Mouse (Mus musculus): ENCODE results near the gene Gas2l3. TPM values are rescaled to one million over a fixed set of nuclear protein-coding genes. Genes with fewer than 3 reads are reported as not detected.

Gene Gas2l3
- total RNA-seq (2017) = 0.47 and 1.4 TPM in 2 replicates

GRCm38 (mm10) chr10:89443623-89444151 lies at the start of gene Gas2l3:
Gas2l3 (minus strand) TSS chr10:89443967.
- peak; percentile 81 for ATAC-seq (ENCODE audit: extremely low read depth, insufficient number of reproducible peaks, low FRiP score, poor library complexity, severe bottlenecking)

GRCm38 (mm10) chr10:89491321-89491720 lies 47.6 kb upstream of the Gas2l3 start:
- no peak for ATAC-seq (ENCODE audit: extremely low read depth, insufficient number of reproducible peaks, low FRiP score, poor library complexity, severe bottlenecking)

GRCm38 (mm10) chr10:89490250-89490649 lies 46.5 kb upstream of the Gas2l3 start:
- no peak for ATAC-seq (ENCODE audit: extremely low read depth, insufficient number of reproducible peaks, low FRiP score, poor library complexity, severe bottlenecking)

- ATAC-seq (ENCODE audit: extremely low read depth, insufficient number of reproducible peaks, low FRiP score, poor library complexity, severe bottlenecking) = no peak
Observed at GRCm38 (mm10) chr10:89489459-89489858, 45.7 kb upstream of the Gas2l3 start.

- no peak for ATAC-seq (ENCODE audit: extremely low read depth, insufficient number of reproducible peaks, low FRiP score, poor library complexity, severe bottlenecking)
Observed at GRCm38 (mm10) chr10:89486995-89487742, 43.4 kb upstream of the Gas2l3 start.

- no peak for ATAC-seq (ENCODE audit: extremely low read depth, insufficient number of reproducible peaks, low FRiP score, poor library complexity, severe bottlenecking)
Observed at GRCm38 (mm10) chr10:89484907-89485306, 41.1 kb upstream of the Gas2l3 start.

GRCm38 (mm10) chr10:89483812-89484602 lies 40.2 kb upstream of the Gas2l3 start:
- ATAC-seq (ENCODE audit: extremely low read depth, insufficient number of reproducible peaks, low FRiP score, poor library complexity, severe bottlenecking) = no peak

DNA sequence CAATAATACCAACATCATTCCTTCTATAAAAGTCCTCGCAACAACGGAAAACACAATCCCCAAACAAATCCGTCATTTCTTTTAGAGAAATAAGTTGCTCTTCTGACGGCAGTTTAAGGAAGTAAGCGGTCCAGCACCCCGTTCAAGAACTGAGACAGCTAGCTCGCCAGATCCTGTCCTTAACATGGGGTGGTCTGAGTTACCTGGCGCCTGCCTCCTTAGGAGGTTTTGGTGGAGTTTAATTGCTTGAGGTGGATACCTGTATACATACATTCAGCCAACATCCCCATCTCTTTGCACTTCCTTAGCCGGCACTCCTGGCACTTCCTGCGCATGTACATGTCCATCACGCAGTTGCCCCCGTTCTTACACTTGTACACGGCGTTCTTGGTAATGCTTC lies 39.3 kb upstream of the Gas2l3 start:
- no peak for ATAC-seq (ENCODE audit: extremely low read depth, insufficient number of reproducible peaks, low FRiP score, poor library complexity, severe bottlenecking)

DNA sequence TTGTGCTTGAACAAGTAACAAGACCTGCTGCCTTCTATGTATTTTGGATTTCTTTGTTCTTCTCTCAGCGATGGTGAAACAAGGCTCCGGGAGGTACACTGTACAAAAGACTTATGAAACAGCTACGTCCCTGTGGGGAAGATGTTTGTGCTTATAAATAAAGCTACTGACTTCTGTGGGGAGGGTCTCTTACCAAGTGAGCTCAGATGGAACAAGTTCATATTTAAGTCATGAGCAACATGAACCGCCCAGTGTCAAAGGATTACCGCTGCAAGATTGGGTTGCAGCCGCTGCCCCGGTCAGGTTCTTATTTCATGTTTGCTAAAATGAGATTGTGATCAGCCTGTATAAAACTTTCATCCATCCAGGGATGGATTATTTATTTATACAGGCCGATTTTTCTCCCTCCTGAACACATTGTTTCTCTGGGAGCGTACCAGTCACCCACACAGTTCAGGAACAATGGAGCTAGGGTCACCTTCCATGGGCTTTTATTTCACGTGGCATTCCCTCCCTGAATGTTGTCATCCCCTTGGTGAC lies 38.4 kb upstream of the Gas2l3 start:
- no peak for ATAC-seq (ENCODE audit: extremely low read depth, insufficient number of reproducible peaks, low FRiP score, poor library complexity, severe bottlenecking)

DNA sequence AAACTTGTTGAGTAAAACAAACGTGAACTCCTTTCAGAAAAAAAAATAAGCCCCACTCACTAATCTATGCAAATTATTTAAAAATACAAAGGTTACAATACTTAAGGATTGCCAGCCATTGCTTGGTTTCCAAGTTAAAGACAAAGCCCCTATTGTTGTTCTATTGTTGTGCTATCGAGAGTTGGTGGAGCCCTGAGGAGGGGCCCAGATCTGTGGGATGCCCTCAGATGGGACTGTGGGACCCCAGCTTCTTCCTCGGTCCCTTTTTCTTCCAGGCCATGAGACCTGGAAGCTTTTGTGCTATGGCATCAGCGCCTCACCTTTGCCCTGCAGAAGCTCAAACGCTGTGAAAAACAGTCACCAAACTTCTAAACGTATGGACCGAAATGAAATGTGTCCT lies 37.9 kb upstream of the Gas2l3 start:
- ATAC-seq (ENCODE audit: extremely low read depth, insufficient number of reproducible peaks, low FRiP score, poor library complexity, severe bottlenecking) = no peak

GRCm38 (mm10) chr10:89478766-89479165 lies 35.0 kb upstream of the Gas2l3 start:
- ATAC-seq (ENCODE audit: extremely low read depth, insufficient number of reproducible peaks, low FRiP score, poor library complexity, severe bottlenecking) = no peak

- ATAC-seq (ENCODE audit: extremely low read depth, insufficient number of reproducible peaks, low FRiP score, poor library complexity, severe bottlenecking) = no peak
Observed at GRCm38 (mm10) chr10:89470596-89471353, 27.0 kb upstream of the Gas2l3 start.

DNA sequence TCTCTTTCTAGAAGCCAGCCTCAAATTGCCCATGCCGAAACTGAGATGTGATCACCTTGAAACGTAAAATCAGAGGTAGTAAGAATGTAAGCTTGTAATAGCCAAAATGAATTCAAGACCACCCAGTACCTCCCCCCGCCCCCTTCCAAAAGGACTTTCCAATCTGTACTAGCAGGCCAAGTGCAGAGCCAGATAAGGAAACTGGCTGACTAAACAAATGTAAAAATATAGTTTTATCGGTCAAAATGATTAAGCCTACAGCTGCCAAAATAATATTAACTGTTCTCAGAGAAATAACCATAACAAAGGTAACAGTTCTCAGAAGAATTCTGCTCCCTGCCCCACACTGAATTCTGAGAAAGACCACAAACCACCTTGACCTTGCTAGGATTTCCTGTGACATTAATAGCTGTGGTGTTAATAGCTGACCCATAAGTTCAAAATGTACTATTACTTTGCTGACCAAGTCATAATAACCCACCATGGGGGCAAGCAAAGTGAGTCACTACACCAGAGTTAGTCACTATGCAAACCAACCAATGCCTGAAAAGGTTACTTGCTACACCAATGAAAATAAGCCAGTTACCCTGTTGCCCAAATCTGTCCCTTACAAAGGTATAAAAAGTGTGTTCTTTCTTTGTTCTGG lies 21.1 kb upstream of the Gas2l3 start:
- no peak for ATAC-seq (ENCODE audit: extremely low read depth, insufficient number of reproducible peaks, low FRiP score, poor library complexity, severe bottlenecking)

- no peak for ATAC-seq (ENCODE audit: extremely low read depth, insufficient number of reproducible peaks, low FRiP score, poor library complexity, severe bottlenecking)
Observed at GRCm38 (mm10) chr10:89462890-89463289, 19.1 kb upstream of the Gas2l3 start.

DNA sequence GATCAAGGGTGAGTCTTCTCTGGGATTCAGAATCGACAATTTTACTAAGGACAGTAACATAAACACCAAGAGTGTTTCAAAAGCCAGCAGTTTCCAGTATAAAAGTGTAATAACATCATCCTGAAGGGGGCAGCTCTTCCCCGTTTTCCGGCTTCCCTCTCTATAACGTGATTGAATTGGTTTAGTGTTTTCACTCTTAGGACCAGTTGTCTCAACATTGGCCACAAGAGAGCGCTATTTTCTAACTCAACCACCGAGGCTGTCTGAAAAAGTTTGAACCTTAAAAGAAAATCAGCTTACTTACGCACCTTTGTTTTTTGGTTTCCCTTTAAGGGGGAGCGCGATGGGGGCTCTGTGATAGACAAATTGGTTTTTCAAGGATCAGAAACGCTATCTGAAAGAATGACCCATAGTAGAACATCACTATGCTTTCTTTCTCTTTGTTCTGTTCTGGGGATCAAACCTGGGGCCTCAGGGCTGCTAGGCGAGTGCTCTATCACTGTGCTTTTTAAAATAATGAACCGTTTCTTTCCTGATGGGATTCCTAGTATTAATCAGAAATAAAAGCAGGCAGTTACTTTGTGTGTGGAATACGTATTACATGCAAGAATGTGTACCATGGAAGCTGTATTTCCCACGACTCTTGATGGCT lies 18.2 kb upstream of the Gas2l3 start:
- peak; percentile 91 for ATAC-seq (ENCODE audit: extremely low read depth, insufficient number of reproducible peaks, low FRiP score, poor library complexity, severe bottlenecking)

DNA sequence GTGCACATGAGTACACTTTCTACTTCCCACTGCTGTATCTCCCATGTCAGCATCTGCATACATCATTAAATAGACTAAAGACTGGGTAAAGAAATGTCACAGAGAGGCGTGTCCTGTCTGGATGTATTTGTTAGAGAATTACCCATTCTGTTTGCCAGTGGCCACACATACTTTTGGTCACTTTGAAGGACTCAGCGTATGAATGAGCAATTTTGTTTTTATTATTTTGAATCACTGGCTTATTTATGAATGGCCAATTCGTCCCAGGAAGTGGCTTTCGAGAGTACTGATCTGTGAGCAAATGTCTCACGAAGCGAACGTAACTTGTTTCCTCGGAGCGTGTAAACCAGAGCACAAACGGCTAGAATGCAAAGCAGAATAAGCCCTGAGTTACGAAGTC lies 17.2 kb upstream of the Gas2l3 start:
- ATAC-seq (ENCODE audit: extremely low read depth, insufficient number of reproducible peaks, low FRiP score, poor library complexity, severe bottlenecking) = no peak

GRCm38 (mm10) chr10:89458770-89459169 lies 15.0 kb upstream of the Gas2l3 start:
- no peak for ATAC-seq (ENCODE audit: extremely low read depth, insufficient number of reproducible peaks, low FRiP score, poor library complexity, severe bottlenecking)

DNA sequence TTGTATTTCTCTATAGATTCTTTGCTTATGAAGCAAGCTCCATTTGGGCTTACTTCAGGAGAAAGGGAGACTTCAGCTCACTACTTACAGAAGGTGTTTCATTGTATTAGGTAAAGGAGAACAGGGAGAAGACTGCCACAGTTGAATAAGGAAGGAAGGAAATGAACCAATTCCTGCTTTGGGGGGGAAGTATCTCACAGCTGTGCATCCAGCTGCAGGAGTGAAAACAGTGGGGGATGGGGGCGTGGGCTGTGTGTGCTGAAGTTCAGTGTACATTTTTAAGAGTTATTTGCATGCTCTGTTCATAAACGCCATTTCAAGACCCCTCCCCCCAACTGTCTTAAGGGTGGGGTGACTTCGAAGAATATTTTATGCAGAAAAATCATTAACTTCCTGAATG lies 10.0 kb upstream of the Gas2l3 start:
- no peak for ATAC-seq (ENCODE audit: extremely low read depth, insufficient number of reproducible peaks, low FRiP score, poor library complexity, severe bottlenecking)

Measured in neutrophil, adult 5-6 weeks (primary cell).